Mouse (Mus musculus): ENCODE results near the gene Map2k5.

GRCm38 (mm10) chr9:63136756-63137614, 240.7 kb downstream of the Map2k5 start:
- TF ChIP-seq CTCF (conservative IDR thresholded peaks at IDR 0.05; ENCODE audit: insufficient read depth, insufficient read length, low read depth, low read length), result no peak
- no peak for TF ChIP-seq POLR2A (IDR thresholded peaks at IDR 0.05; ENCODE audit: low read depth, low read length)
